Mouse (Mus musculus) heart, adult 2 months (tissue): ENCODE measurements around the gene Cdk14.

ENCODE experiments used
- CTCF ChIP-seq: fragments of 200-600 bp; IDR thresholded peaks from 2 replicates; pipeline ENCODE4 v1.8.1; 2022; ENCODE audit warnings: antibody characterized with exemption, mild to moderate bottlenecking, moderate library complexity
- POLR2A ChIP-seq: fragments of 200-500 bp; IDR thresholded peaks from 2 replicates; pipeline ENCODE4 v1.6.1; 2011; ENCODE audit warnings: mild to moderate bottlenecking, low read depth, low read length, control low read depth; ENCODE audit not compliant: insufficient read depth

DNA sequence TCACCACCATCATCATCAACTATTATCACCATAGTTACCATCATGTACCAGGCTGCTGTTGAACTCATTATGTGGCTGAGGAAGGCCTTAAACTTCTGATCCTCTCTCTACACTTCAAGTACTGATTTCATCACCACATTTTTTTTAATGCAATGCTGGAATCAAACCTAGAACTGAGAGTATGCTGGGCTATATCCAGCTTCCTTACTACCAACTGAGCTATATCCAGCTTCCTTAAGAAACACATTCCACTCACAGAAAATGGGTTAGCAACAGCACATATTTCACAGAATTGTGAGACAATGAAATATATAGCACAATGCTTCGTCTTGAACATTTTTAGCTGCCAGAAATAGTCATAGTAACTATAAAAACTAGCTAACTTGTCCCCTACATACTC lies 446.7 kb downstream of the Cdk14 start:
- TF ChIP-seq CTCF, result no peak
- TF ChIP-seq POLR2A, result no peak
